Comparison of ENCODE assay signal across 8 mouse cellular contexts in the genomic region with DNA sequence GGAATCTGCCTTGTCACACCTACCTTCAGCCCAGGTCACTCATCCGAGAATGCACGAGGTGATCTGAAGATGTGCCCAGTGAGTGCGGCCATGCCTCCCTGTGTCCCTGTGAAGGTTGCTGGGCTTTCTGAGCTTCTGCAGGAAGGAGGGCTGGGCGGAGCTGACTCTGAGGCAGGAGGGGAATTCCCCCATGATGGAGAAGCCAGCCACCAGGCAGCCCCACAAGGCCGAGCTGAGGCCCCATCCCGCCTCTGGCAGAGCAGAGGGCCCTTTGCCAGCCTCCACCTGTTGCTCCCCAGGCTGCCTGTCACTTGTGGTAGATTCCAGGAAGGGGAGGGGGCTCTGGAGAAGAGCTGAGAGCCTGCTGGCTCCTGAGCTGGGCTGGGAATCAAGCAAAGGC. TPM values are rescaled to one million over a fixed set of nuclear protein-coding genes. Genes with fewer than 3 reads are reported as not detected.
DNase-seq lines count a peak whose midpoint lies in the region; ATAC-seq and TF ChIP-seq lines count a peak whose summit lies in the region.

Gene Tnip1 (minus strand): TSS at position 108 of the 400 bp plus-strand sequence.

- ATAC-seq in embryonic facial prominence, embryonic 13.5 days (ENCODE audit: insufficient number of reproducible peaks, insufficient read depth, low FRiP score, low TSS enrichment, low read depth): no peak
- ATAC-seq in heart, embryonic 15.5 days (replicated peaks; ENCODE audit: insufficient number of reproducible peaks, insufficient read depth, low FRiP score, low read depth): peak; percentile 61

- H3K27ac ChIP-seq in CH12.LX (ENCODE audit: insufficient read depth, low read depth) (peak within 1 kb of the TSS; percentile 75), macrophage (peak within 1 kb of the TSS; percentile 63)
- H3K27ac ChIP-seq in embryonic facial prominence, embryonic 13.5 days: no peak within 1 kb of the TSS
- peak within 1 kb of the TSS; percentile 60 for H3K27ac ChIP-seq in heart, embryonic 15.5 days

- H3K79me2 ChIP-seq in CH12.LX (replicated peaks; ENCODE audit: control insufficient read depth, extremely low read depth, insufficient read depth, poor library complexity, severe bottlenecking) (peaks cover 49% of the 10 kb centered on the region), macrophage (ENCODE audit: inconsistent target) (peaks cover 50% of the 10 kb centered on the region)

- TF ChIP-seq CTCF in CH12.LX (conservative IDR thresholded peaks at IDR 0.05 in 1 of 2, IDR thresholded peaks at IDR 0.05 in 1 of 2; ENCODE audit: low read depth in 2 of 2, low read length in 2 of 2): no peak

- in situ Hi-C loops in CH12.LX (cut with MboI; ENCODE audit: low pct_ligation_motif_present, low pct_unique_long_range_greater_than_20kb, low sequenced_read_pairs): no loop called here

- 32% methylated on average over 6 of the region's 6 CpGs for WGBS in embryonic facial prominence, embryonic 13.5 days
- WGBS in heart, embryonic 15.5 days: 20% methylated on average over 6 of the region's 6 CpGs
- 20% methylated on average over 6 of the region's 6 CpGs for WGBS in macrophage (ENCODE audit: missing documents)

- TF ChIP-seq RAD21 in CH12.LX (IDR thresholded peaks at IDR 0.05; ENCODE audit: low read depth, low read length): no peak; the same call in 1 of the 2 replicates

- H3K4me2 ChIP-seq in CH12.LX (ENCODE audit: insufficient read depth, low read depth, poor library complexity, severe bottlenecking): peak within 1 kb of the TSS; percentile 96
- peak within 1 kb of the TSS; percentile 24 for H3K4me2 ChIP-seq in embryonic facial prominence, embryonic 13.5 days
- peak within 1 kb of the TSS; percentile 47 for H3K4me2 ChIP-seq in heart, embryonic 15.5 days

- H3K27me3 ChIP-seq in CH12.LX (replicated peaks): no peaks in the 10 kb centered on the region
- no peaks in the 10 kb centered on the region for H3K27me3 ChIP-seq in embryonic facial prominence, embryonic 13.5 days
- H3K27me3 ChIP-seq in heart, embryonic 15.5 days: no peaks in the 10 kb centered on the region

- DNase-seq in 3134 (ENCODE audit: extremely low read depth, insufficient read length, low spot score) (peak; percentile 68), CH12.LX (ENCODE audit: extremely low read depth) (peak; percentile 85)
- DNase-seq in kidney, postnatal 25 days: peak; percentile 28 to 60
- peak; percentile 19 to 41 for DNase-seq in thymus, adult 18-20 months
- DNase-seq in cerebellum, adult 8-10 months: no peak

- peaks cover 27 to 60% of the 10 kb centered on the region in 2 experiments for H3K4me1 ChIP-seq in CH12.LX (ENCODE audit: control insufficient read depth in 1 of 2, insufficient read depth in 2 of 2)
- H3K4me1 ChIP-seq in embryonic facial prominence, embryonic 13.5 days: peaks cover 9% of the 10 kb centered on the region
- peaks cover 37% of the 10 kb centered on the region for H3K4me1 ChIP-seq in heart, embryonic 15.5 days (replicated peaks)

- H3K9ac ChIP-seq in CH12.LX (ENCODE audit: insufficient read depth, low read depth): peak within 1 kb of the TSS; percentile 91
- H3K9ac ChIP-seq in embryonic facial prominence, embryonic 13.5 days: peak within 1 kb of the TSS; percentile 54
- H3K9ac ChIP-seq in heart, embryonic 15.5 days: peak within 1 kb of the TSS; percentile 22

- peak; percentile 74 for TF ChIP-seq EP300 in CH12.LX (IDR thresholded peaks at IDR 0.05; ENCODE audit: low read length)

- peak; percentile 82 for TF ChIP-seq POLR2A in CH12.LX (IDR thresholded peaks at IDR 0.05; ENCODE audit: low read depth, low read length)

- H3K4me3 ChIP-seq in CH12.LX (replicated peaks in 1 of 3; ENCODE audit: low read depth in 2 of 3, low read length in 2 of 3, poor library complexity in 1 of 3): peak within 1 kb of the TSS; percentile 63 to 90 (median 73)
- H3K4me3 ChIP-seq in embryonic facial prominence, embryonic 13.5 days: no peak within 1 kb of the TSS
- H3K4me3 ChIP-seq in heart, embryonic 15.5 days: peak within 1 kb of the TSS; percentile 30
- peak within 1 kb of the TSS; percentile 49 for H3K4me3 ChIP-seq in macrophage (ENCODE audit: inconsistent target)

- H3K36me3 ChIP-seq in CH12.LX (replicated peaks in 1 of 2; ENCODE audit: control insufficient read depth in 1 of 2, insufficient read depth in 1 of 2, low read length in 1 of 2) (peaks cover 3 to 13% of the 10 kb centered on the region in 2 experiments), macrophage (ENCODE audit: inconsistent target) (no peaks in the 10 kb centered on the region)
- H3K36me3 ChIP-seq in embryonic facial prominence, embryonic 13.5 days: no peaks in the 10 kb centered on the region
- H3K36me3 ChIP-seq in heart, embryonic 15.5 days: no peaks in the 10 kb centered on the region

- peaks cover 5% of the 10 kb centered on the region for H3K9me3 ChIP-seq in CH12.LX (replicated peaks; ENCODE audit: low read length)
- no peaks in the 10 kb centered on the region for H3K9me3 ChIP-seq in embryonic facial prominence, embryonic 13.5 days
- H3K9me3 ChIP-seq in heart, embryonic 15.5 days (replicated peaks): no peaks in the 10 kb centered on the region

- dilution Hi-C loops in CH12.LX (cut with MboI; ENCODE audit: extremely low pct_ligation_motif_present, extremely low pct_unique_long_range_greater_than_20kb, low sequenced_read_pairs): no loop called here

TF ChIP-seq in CH12.LX, 34 proteins besides CTCF, POLR2A, EP300 and RAD21 (continues in another document):
- TF ChIP-seq SIN3A (IDR thresholded peaks at IDR 0.05; ENCODE audit: low read length) (peak; percentile 55), MAZ (IDR thresholded peaks at IDR 0.05; ENCODE audit: low read depth, low read length) (peak; percentile 86), JUN (IDR thresholded peaks at IDR 0.05; ENCODE audit: insufficient read depth, low read depth, low read length) (no peak; the same call in 1 of the 2 replicates), USF2 (conservative IDR thresholded peaks at IDR 0.05; ENCODE audit: low read depth, low read length) (no peak), MXI1 (IDR thresholded peaks at IDR 0.05; ENCODE audit: low read depth, low read length) (peak; percentile 85), NELFE (IDR thresholded peaks at IDR 0.05; ENCODE audit: low read depth, low read length) (peak; percentile 64; the same call in 1 of the 2 replicates), MAFK (IDR thresholded peaks at IDR 0.05; ENCODE audit: insufficient replicate concordance, low read length) (no peak), IRF4 (IDR thresholded peaks at IDR 0.05; ENCODE audit: low read depth, low read length) (peak; percentile 76), ELF1 (IDR thresholded peaks at IDR 0.05; ENCODE audit: low read depth, low read length) (peak; percentile 67; the same call in 1 of the 2 replicates), ZNF384 (IDR thresholded peaks at IDR 0.05; ENCODE audit: low read depth, low read length) (no peak), ETS1 (conservative IDR thresholded peaks at IDR 0.05; ENCODE audit: low read depth, low read length) (peak; percentile 69), RCOR1 (conservative IDR thresholded peaks at IDR 0.05; ENCODE audit: low read depth, low read length) (peak; percentile 64), CHD1 (IDR thresholded peaks at IDR 0.05; ENCODE audit: low read depth, low read length) (no peak), NRF1 (IDR thresholded peaks at IDR 0.05; ENCODE audit: low read depth, low read length) (no peak), ZMIZ1 (IDR thresholded peaks at IDR 0.05; ENCODE audit: low read depth, low read length) (peak; percentile 85), MEF2A (IDR thresholded peaks at IDR 0.05; ENCODE audit: borderline replicate concordance, low read depth, low read length) (peak; percentile 85), MAX (IDR thresholded peaks at IDR 0.05; ENCODE audit: low read length) (peak; percentile 85), MYC (IDR thresholded peaks at IDR 0.05; ENCODE audit: low read depth, low read length) (no peak; the same call in 1 of the 2 replicates), HCFC1 (IDR thresholded peaks at IDR 0.05; ENCODE audit: low read depth, low read length) (peak; percentile 54; the same call in 1 of the 2 replicates), GABPA (IDR thresholded peaks at IDR 0.05; ENCODE audit: insufficient replicate concordance, low read depth, low read length) (no peak), PAX5 (IDR thresholded peaks at IDR 0.05; ENCODE audit: low read length) (no peak), JUND (conservative IDR thresholded peaks at IDR 0.05; ENCODE audit: low read depth, low read length) (no peak), USF1 (IDR thresholded peaks at IDR 0.05; ENCODE audit: low read depth, low read length) (no peak), BHLHE40 (IDR thresholded peaks at IDR 0.05; ENCODE audit: low read depth, low read length) (peak; percentile 64), SMC3 (IDR thresholded peaks at IDR 0.05; ENCODE audit: low read depth, low read length) (no peak; the same call in 1 of the 2 replicates), TCF12 (IDR thresholded peaks at IDR 0.05; ENCODE audit: low read depth, low read length) (peak; percentile 95), POLR2AphosphoS2 (IDR thresholded peaks at IDR 0.05; ENCODE audit: low read depth, low read length) (no peak), ZKSCAN1 (IDR thresholded peaks at IDR 0.05; ENCODE audit: borderline replicate concordance, low read depth, low read length) (no peak), TBP (conservative IDR thresholded peaks at IDR 0.05; ENCODE audit: low read depth, low read length) (peak; percentile 82; the same call in 1 of the 2 replicates), UBTF (IDR thresholded peaks at IDR 0.05; ENCODE audit: low read depth, low read length) (peak; percentile 62; the same call in 1 of the 2 replicates), E2F4 (IDR thresholded peaks at IDR 0.05; ENCODE audit: insufficient replicate concordance, low read depth, low read length) (no peak), CHD2 (IDR thresholded peaks at IDR 0.05; ENCODE audit: low read length) (0 out of 2 replicates have a peak, but pooled peaks have one; percentile 38)

RNA-seq across cellular contexts. Expression of gene Tnip1, which starts in this region (rescaled TPM):
- total RNA-seq in CH12.LX (2012; rRNA removed) (67.8 and 76.2 TPM in 2 replicates), CH12.LX (2014; rRNA removed) (34.9 and 36.1 TPM in 2 replicates)
- polyA plus RNA-seq in CH12.LX (2012; ENCODE audit: insufficient read length, low read depth) (134 and 137 TPM in 2 replicates), macrophage (2018) (45.9 to 108 TPM (median 70.5 TPM) in 3 replicates)
- polyA plus RNA-seq in embryonic facial prominence, embryonic 13.5 days (2015; fragmentation: Nextera tagmentation; extraction: Ambion mirVana): 19.8 and 20.2 TPM in 2 replicates
- polyA plus RNA-seq in heart, embryonic 15.5 days (2015; fragmentation: Nextera tagmentation; extraction: Ambion mirVana): 20.3 and 24.3 TPM in 2 replicates
- total RNA-seq in macrophage (2018; cell fraction: chromatin; rRNA removed): 1,000 to 10,000 TPM in 3 of 26 experiments, 100 to 1,000 TPM in 23; 121 to 1,718 (median 405) TPM
- total RNA-seq in macrophage (2018; cell fraction: cytosol; rRNA removed): 100 to 1,000 TPM in 16 of 26 experiments, 10 to 100 TPM in 10; 68.4 to 348 (median 120) TPM
- 100 to 1,000 TPM in 19 of 26 experiments, 10 to 100 TPM in 7; 51.2 to 591 (median 250) TPM for total RNA-seq in macrophage (2018; cell fraction: nucleus; rRNA removed)

Comparison
In these comparisons a context has a peak if more than half of its experiments do, and no peak if none do; other contexts are left out.
1. H3K4me2 ChIP-seq: peak in every context shown above with its lines; median percentile 96 in CH12.LX; 47 in heart, embryonic 15.5 days; 24 in embryonic facial prominence, embryonic 13.5 days.
2. H3K9ac ChIP-seq: peak in every context shown above with its lines; median percentile 91 in CH12.LX; 54 in embryonic facial prominence, embryonic 13.5 days; 22 in heart, embryonic 15.5 days.